Mouse (Mus musculus) heart, postnatal 0 days (tissue): ENCODE results near the gene Adgrl4. TPM values are rescaled to one million over a fixed set of nuclear protein-coding genes. Genes with fewer than 3 reads are reported as not detected.
A peak's percentile ranks its signal among the peaks of the same experiment; 100 is the strongest.

Experiments
- ATAC-seq: fragments of 200-750 bp; cut with Nextera tagmentation; 2 replicates; pipeline ENCODE4 v1.8.0; 2017; ENCODE audit warnings: low read depth, moderate number of reproducible peaks, moderate library complexity; ENCODE audit not compliant: insufficient read depth
- DNase-seq: peaks from one replicate; pipeline ENCODE4 v3.0.0-alpha.2; 2016; ENCODE audit warnings: low spot score
- H3K27ac ChIP-seq: fragments of 300-500 bp; sonication (generic); 2 replicates; pipeline ENCODE4 v1.5.1; 2014; ENCODE audit warnings: low read depth, mild to moderate bottlenecking
- H3K27me3 ChIP-seq: fragments of 300-500 bp; sonication (generic); 2 replicates; pipeline ENCODE4 v1.6.1; 2014; ENCODE audit warnings: low read length, mixed read lengths; ENCODE audit not compliant: control insufficient read depth, insufficient read depth
- H3K36me3 ChIP-seq: fragments of 300-500 bp; sonication (generic); replicated peaks from 2 replicates; pipeline ENCODE4 v1.6.1; 2014; ENCODE audit warnings: low read length, mixed read lengths; ENCODE audit not compliant: control insufficient read depth, insufficient read depth
- H3K4me1 ChIP-seq: fragments of 300-500 bp; sonication (generic); 2 replicates; pipeline ENCODE4 v1.6.1; 2014; ENCODE audit warnings: antibody characterized with exemption; ENCODE audit not compliant: control insufficient read depth, insufficient read depth
- H3K4me2 ChIP-seq: fragments of 300-500 bp; sonication (generic); 2 replicates; pipeline ENCODE4 v1.6.1; 2014; ENCODE audit warnings: low read depth, mild to moderate bottlenecking, low read length, moderate library complexity
- H3K4me3 ChIP-seq: fragments of 300-500 bp; sonication (generic); 2 replicates; pipeline ENCODE4 v1.5.1; 2014; ENCODE audit warnings: low read depth, low read length
- H3K9ac ChIP-seq: fragments of 300-500 bp; sonication (generic); replicated peaks from 2 replicates; pipeline ENCODE4 v1.6.1; 2014; ENCODE audit warnings: low read depth, low read length, mixed read lengths
- H3K9me3 ChIP-seq: fragments of 300-500 bp; sonication (generic); replicated peaks from 2 replicates; pipeline ENCODE4 v1.6.1; 2016; ENCODE audit warnings: low read length; ENCODE audit not compliant: control insufficient read depth
- CTCF ChIP-seq: IDR thresholded peaks from 2 replicates; pipeline ENCODE4 v1.5.1; 2016; ENCODE audit warnings: antibody characterized with exemption, control low read depth, low read depth
- EP300 ChIP-seq: IDR thresholded peaks from 2 replicates; pipeline ENCODE4 v1.6.1; 2016; ENCODE audit warnings: antibody characterized with exemption, low read depth
- WGBS: fragments of 180-500 bp; shearing (Covaris S2); extraction: QIAGEN DNeasy Blood & Tissue Kit; methylation state at CpG from one replicate; pipeline ENCODE4 v1.1.7; 2014; 5-methylcytosine and 5-hydroxymethylcytosine counted together
- polyA plus RNA-seq: library from polyadenylated mRNA; unstranded; fragments of >200 nt; fragmentation: Nextera tagmentation; extraction: Ambion mirVana; gene quantifications from 2 replicates; pipeline ENCODE4 v1.2.1, GENCODE M21; 2015
- total RNA-seq: library from RNA; depleted of rRNA; stranded (reverse); fragments of >200 nt; gene quantifications from 2 replicates; pipeline ENCODE4 v1.2.3, GENCODE M21; 2014; ENCODE audit warnings: low replicate concordance

Adgrl4 gene
- total and polyA plus RNA-seq, 2 experiments from 2014 or later = 20.3 to 72.2 TPM

DNA sequence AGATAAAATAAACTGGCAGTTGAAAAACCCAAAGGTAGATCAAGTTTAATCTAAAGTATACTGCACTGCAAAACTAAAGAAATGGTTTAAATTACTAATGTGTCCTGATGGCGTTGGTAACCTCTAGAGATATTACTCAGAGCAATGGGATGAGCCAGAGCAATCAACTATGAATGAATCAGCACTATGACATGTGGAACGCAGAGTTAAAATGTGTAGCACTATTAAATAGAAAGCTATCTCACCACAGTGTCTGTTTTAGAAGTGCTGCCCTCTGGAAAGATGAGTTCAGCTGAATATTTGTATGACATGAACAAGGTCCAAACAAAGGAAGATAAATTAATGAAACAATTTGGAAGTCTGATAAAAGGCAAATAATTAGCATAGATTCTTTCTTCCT is 6.2 kb upstream of the Adgrl4 start:
- 72% methylated on average over 2 of the region's 2 CpGs for WGBS
- Histone ChIP-seq H3K27ac (no peak overlapping the region), H3K4me3 (no peak overlapping the region), H3K36me3 (no peaks in the 10 kb centered on the region), H3K9ac (no peak overlapping the region), H3K4me2 (no peak overlapping the region), H3K27me3 (no peaks in the 10 kb centered on the region), H3K4me1 (no peaks in the 10 kb centered on the region), H3K9me3 (no peaks in the 10 kb centered on the region)
- TF ChIP-seq CTCF = no peak
- DNase-seq (no peak), ATAC-seq (no peak)

DNA sequence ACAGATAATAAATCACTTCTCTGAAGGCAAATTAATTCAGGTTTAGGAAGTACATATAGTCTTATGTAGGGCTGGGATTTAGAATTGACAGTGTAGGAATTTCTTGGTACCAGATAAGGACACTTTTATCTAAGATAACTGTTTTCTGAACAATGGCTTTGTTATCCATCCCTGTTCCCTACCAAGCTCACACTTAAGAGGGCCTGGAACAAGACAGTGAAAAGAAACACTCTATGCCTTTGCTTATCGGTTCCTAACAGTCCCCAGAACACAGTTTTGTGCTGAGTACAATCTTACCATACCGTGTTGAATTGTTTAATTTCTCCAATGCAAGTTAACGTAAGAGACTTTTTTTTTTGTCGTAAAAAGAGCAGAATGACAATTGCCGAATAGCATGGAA is 677 bp downstream of the Adgrl4 start:
- Histone ChIP-seq H3K27ac (peak overlapping the region; percentile 72), H3K4me2 (peak overlapping the region; percentile 67), H3K9me3 (no peaks in the 10 kb centered on the region), H3K4me3 (peak overlapping the region; percentile 41), H3K36me3 (no peaks in the 10 kb centered on the region), H3K9ac (peak overlapping the region; percentile 37; the same call in 1 of the 2 replicates), H3K27me3 (no peaks in the 10 kb centered on the region), H3K4me1 (peaks cover 5% of the 10 kb centered on the region)
- DNase-seq (no peak), ATAC-seq (no peak)
- WGBS = 48% methylated on average over 5 of the region's 5 CpGs
- TF ChIP-seq EP300 = no peak
- no peak for TF ChIP-seq CTCF

DNA sequence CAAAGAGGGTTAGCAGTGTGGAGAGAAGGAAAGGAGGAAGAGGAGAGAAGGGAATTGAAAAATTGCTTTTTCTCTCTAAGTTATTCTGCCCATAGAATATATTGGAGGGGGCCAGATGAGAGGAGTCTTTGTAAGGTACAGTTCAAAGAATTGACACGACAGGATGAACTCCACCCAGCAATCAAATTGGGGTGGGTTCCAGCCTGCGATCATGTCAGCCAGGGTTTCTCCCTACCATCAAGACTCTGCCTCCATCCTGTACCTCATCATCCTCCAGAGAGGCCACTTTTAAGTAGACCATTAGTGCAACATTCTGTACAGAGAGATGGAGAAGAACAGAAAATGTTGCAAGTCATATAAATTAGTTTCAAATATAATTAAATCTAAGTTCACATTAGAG is 2.3 kb downstream of the Adgrl4 start:
- peak overlapping the region; percentile 41; the same call in 1 of the 2 replicates for H3K4me3 ChIP-seq
- no peaks in the 10 kb centered on the region for H3K27me3 ChIP-seq
- H3K4me2 ChIP-seq = peak overlapping the region; percentile 67
- no peak overlapping the region for H3K9ac ChIP-seq
- H3K27ac ChIP-seq = no peak overlapping the region
- no peaks in the 10 kb centered on the region for H3K36me3 ChIP-seq
- ATAC-seq = no peak
- WGBS = 53% methylated on average over 2 of the region's 2 CpGs
- TF ChIP-seq CTCF (no peak), EP300 (no peak)
- peaks cover 5% of the 10 kb centered on the region for H3K4me1 ChIP-seq
- H3K9me3 ChIP-seq = no peaks in the 10 kb centered on the region
- no peak for DNase-seq

DNA sequence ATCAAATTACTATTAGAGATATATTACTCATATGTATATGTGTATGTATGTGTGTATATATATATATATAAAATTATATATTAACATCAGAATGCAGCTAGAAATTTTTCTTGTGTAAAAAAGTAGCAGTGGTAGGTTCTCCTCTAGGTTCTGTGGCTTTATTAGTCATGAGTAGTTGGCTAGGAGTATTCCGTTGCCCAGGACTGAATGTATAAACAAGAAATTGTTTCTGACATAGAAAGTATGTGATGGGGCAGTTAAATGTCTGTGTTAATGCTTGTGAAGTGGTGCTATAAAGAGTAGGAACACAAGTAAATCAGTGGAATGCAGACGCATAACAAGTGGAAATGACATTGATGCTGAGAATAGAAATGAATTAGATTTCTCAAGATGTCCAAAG is 4.3 kb downstream of the Adgrl4 start:
- no peaks in the 10 kb centered on the region for H3K36me3 ChIP-seq
- H3K27ac ChIP-seq = no peak overlapping the region
- no peak overlapping the region for H3K9ac ChIP-seq
- peaks cover 5% of the 10 kb centered on the region for H3K4me1 ChIP-seq
- no peak overlapping the region for H3K4me2 ChIP-seq
- H3K9me3 ChIP-seq = no peaks in the 10 kb centered on the region
- WGBS = 73% methylated on average over 2 of the region's 2 CpGs
- no peaks in the 10 kb centered on the region for H3K27me3 ChIP-seq
- DNase-seq = no peak
- no peak for ATAC-seq
- H3K4me3 ChIP-seq = no peak overlapping the region
- no peak for TF ChIP-seq CTCF
- no peak for TF ChIP-seq EP300

- ATAC-seq (no peak), DNase-seq (no peak)
- H3K27me3 ChIP-seq = no peaks in the 10 kb centered on the region
Observed at GRCm38 (mm10) chr3:151443486-151443885, 5.8 kb downstream of the Adgrl4 start.

GRCm38 (mm10) chr3:151444284-151444683 is 6.6 kb downstream of the Adgrl4 start:
- Histone ChIP-seq H3K27ac (no peak overlapping the region), H3K27me3 (no peaks in the 10 kb centered on the region), H3K4me2 (no peak overlapping the region), H3K9ac (no peak overlapping the region), H3K36me3 (no peaks in the 10 kb centered on the region), H3K9me3 (no peaks in the 10 kb centered on the region), H3K4me1 (no peaks in the 10 kb centered on the region; the same call in 1 of the 2 replicates), H3K4me3 (no peak overlapping the region)
- WGBS = 78% methylated on average over 4 of the region's 4 CpGs
- TF ChIP-seq EP300 (no peak), CTCF (no peak)
- DNase-seq = no peak
- no peak for ATAC-seq

More at GRCm38 (mm10) chr3:151443486-151443885, 5.8 kb downstream of the Adgrl4 start:
- no peaks in the 10 kb centered on the region for H3K36me3 ChIP-seq
- no peak overlapping the region for H3K4me2 ChIP-seq
- H3K9me3 ChIP-seq = no peaks in the 10 kb centered on the region
- H3K27ac ChIP-seq = no peak overlapping the region
- WGBS = 78% methylated on average over 5 of the region's 5 CpGs
- H3K4me3 ChIP-seq = no peak overlapping the region
- no peak overlapping the region for H3K9ac ChIP-seq
- no peak for TF ChIP-seq EP300
- no peak for TF ChIP-seq CTCF
- no peaks in the 10 kb centered on the region; the same call in 1 of the 2 replicates for H3K4me1 ChIP-seq
